Mouse (Mus musculus) NIH3T3 (cell line): ENCODE data around the gene Egf.
"Not testable (repeated sequence)": the region's sequence is repeated elsewhere in the genome, so short reads cannot be mapped to it uniquely, and the experiment has no call there.

ENCODE experiments used
- DNase-seq: peaks from one replicate; pipeline ENCODE4 v3.0.0-alpha.2; 2012; ENCODE audit warnings: low read depth

Egf gene

GRCm38 (mm10) chr3:129754650-129755604 lies at the start of gene Egf:
Gene Egf (minus strand): TSS chr3:129755316.
- peak; percentile 9 for DNase-seq

DNA sequence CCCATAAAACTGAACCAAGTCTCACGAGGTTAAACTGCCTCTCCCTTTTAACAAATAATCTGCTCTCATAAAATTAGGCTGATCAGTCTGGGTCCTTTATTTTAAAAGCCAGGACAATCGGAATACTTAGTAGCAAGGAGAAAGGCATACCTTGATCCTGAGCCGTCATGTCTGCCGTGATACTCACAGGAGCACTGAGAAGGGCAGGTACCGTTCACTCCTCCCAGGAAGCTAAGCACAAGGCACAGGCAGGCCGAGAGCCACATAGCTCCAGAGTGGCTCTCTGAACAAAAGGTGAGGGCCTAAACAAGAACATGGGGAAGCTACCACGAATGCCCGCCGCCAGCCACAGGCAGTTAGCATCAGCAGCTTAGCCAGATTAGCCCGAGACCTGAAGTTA lies 48.6 kb upstream of the Egf start, which contains the start of gene Lrit3:
Gene Lrit3 (minus strand): TSS at position 266 of the 400 bp plus-strand sequence.
- no peak for DNase-seq

- no peak for DNase-seq
Observed at GRCm38 (mm10) chr3:129799011-129799410, 43.9 kb upstream of the Egf start.

DNA sequence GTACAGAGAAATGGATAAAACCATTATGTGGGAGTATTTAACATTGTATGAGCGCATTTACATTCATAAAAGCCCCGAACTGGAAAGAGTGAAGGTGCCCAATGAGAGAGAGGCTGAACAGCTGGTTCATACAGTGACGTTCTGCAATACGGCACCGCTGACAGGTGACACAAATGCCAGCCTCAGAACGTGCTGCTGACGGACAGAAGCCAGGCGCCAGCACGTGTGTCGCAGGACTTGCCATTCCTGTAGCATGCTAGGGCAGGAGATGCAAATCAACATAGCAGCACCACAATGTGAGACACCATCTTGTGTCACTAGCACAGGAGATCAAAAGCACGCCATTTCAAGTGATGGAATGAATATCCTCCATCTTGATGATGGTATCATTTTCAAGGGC lies 43.4 kb upstream of the Egf start:
- DNase-seq: no peak

- no peak for DNase-seq
Observed at GRCm38 (mm10) chr3:129797341-129797740, 42.2 kb upstream of the Egf start.

- no peak for DNase-seq
Observed at GRCm38 (mm10) chr3:129793801-129794200, 38.7 kb upstream of the Egf start.

DNA sequence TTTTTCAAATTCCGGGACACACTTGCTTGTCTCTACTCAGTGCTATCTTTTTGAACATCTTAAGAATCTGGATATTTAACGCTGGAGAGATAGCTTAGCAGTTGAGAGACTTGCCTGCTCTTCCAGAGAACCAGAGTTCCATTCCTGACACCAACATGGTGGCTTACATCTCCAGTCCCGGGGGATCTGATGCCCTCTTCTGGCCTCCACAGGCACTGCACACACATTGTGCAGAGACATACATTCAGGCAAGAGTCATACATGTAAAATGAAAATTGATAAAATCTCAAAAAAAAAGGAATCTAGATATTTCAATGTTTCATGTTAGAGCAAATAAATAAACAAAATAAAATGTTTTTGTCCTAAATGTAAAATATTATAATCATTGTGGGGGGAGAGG lies 27.6 kb upstream of the Egf start:
- DNase-seq: no peak

GRCm38 (mm10) chr3:129781435-129781834 lies 26.3 kb upstream of the Egf start:
- DNase-seq: no peak

DNA sequence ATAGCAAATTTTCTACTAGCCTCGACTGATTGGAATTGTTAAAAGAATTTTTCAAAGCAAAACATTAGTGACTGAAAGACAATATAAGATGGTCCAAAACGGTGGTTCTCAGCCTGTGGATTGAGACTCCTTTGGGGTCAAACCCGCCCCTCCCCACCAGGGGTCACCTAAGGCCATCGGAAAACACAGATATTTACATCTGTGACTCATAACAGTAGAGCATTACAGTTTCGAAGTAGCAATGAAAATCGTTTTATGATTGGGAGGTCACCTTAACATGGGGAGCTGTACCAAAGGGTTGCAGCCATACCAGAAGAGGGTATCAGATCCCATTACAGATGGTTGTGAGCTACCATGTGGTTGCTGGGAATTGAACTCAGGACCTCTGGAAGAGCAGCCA lies 16.1 kb upstream of the Egf start:
- DNase-seq: no peak

GRCm38 (mm10) chr3:129766971-129767794 lies 12.1 kb upstream of the Egf start:
- no peak for DNase-seq

DNA sequence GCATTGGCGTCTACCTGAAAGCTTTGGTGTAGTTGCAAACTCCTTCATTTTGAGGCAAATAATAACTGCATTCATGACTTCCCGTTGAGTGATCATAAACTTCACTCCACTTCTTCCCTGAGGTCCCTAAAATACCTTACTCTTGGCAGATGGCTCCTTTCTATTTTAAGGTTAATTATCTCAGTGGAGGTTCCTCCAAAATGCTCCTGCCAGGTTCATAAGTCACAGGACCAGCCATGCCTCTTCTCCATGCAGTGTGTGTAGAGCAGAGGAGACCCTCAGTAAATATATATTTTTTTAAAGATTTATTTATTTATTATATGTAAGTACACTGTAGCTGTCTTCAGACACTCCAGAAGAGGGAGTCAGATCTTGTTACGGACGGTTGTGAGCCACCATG lies 11.0 kb upstream of the Egf start:
- no peak for DNase-seq

DNA sequence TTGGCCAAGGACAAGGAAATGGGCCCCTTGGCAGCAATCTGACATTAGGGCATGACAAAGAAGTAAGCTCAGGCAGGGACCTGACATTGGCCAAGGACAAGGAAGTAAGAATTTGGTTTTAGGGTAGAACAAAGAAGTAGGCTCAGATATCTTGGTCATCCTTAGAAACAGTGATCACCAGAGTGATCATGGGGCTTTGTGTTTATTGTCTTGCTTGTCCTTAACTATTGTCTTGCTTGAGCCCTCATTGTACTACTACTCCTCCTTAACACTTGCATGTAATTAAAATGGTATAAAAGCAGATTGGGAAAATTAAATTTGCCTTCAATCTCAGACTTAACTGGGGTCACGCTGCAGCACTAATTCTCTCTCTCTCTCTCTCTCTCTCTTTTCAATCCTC lies 2.5 kb upstream of the Egf start:
- DNase-seq: not testable (repeated sequence)

DNA sequence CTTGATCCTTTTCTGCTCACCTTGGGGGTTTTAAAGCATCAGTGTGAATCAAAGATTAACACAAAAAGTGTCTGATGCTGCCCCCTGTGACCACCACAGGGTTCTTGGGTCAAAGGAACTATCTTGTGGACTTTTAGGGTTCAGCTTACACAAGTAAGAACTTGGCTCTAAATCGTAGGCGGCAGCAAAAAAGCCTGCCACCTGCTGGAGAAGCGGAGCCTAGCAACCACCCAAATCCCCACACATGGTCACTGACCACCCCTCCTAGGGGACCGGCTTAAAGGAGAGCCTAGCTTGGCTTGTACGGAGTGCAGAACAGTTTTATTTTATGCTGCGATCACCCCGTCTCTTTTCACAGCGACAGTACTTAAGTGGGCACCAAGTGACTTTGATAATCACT lies 10.3 kb downstream of the Egf start:
- DNase-seq: peak; percentile 56

DNA sequence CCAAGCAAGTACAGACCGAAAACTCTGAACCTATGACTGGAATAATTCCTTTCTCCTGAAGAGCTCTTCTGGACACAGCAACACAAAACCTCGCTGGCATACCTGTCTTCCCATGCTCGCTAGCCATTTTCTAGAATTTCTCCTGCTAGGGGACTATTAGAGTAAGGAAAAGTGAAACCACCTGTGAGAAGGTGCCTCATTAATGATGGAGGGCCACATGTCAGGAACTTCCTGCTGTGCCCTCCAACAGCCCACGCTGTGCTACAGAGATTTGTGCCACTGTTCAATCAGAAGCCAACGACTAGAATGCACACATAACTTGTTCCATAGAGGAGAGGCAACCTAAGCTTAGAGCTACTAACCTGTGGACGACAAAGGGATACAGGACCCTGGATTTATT lies 12.3 kb downstream of the Egf start:
- DNase-seq: no peak

DNA sequence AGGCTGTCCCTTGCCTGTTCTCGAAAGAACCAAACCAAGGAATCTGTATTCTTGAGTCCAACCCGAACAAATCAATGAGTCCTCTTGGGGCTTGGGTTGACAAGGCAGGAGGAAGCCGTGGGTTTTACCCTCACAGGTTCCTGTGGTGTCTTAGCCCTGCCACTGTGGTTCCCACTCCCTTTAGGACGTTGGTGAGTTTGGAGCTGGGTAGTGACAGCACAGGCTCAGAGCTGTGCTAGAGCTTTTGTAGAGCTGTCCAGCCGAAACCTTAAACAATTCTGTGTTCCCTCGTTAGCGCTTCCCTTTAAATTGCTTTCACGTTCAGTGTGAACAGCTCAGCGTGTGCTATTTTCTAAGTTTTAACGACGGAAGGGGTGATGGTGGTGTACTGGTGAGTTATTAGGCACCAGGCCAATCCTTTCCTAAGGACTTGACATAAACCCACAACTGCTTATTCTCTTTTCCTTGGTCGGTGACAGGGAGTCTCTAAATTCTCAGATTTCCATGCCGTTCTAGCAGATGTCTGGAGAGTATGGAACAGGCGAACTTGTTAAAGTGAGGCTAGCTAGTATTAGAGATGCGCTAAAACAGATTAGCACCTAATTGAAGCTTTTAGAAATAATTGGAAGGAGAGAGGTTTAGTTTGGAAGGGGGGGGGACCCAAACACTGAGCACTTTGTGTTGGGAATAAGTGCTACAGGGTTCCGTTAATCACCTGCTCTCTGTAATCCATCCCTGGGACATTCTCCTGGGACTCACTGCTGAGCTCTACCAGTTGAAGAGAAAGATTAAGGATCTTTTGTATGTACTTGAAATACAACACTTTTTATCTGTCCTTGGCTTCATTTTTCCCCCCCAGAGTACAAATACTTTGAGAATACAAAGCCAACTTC lies 16.6 kb downstream of the Egf start:
- no peak for DNase-seq

DNA sequence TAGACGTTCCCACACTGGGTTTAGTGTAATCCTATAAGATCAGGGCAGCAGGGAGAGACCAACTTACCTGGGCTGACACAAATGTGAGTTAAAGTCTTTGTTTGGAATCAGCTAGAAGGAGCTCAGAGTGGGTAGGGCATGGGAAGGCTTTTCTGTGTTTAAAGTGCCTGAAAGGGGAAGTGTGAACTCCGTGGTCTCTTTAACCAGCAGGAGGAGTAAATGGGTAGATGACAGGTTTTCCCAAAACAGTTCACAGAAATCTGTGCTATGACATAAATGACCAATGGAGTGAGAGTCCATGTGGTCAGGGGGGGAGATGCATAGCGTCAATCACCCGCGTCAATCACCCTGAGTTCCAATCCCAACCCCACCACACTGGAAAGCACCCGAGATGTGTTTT lies 23.5 kb downstream of the Egf start:
- no peak for DNase-seq

DNA sequence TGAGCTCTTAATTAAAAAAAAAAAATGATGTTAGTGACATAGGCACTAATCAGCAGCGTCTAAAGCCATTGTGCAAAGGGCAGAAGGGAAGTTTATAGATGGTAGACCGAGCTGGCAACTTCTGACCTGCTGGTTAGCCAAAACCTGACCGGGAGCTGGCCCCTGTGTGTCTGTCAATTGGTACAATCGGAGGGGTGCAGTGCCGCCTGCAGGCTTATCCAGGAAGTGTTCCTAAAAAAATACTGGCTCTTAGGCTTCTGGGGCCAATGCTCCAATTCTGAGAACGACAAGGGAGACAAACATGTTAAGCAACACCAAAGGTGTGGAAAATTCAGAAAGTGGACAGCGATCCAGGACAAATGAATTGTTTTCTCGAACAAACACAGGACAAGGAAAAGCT lies 24.7 kb downstream of the Egf start:
- DNase-seq: peak; percentile 55

- no peak for DNase-seq
Observed at GRCm38 (mm10) chr3:129729916-129730315, 25.2 kb downstream of the Egf start.

GRCm38 (mm10) chr3:129725592-129725991 lies 29.5 kb downstream of the Egf start:
- no peak for DNase-seq

DNA sequence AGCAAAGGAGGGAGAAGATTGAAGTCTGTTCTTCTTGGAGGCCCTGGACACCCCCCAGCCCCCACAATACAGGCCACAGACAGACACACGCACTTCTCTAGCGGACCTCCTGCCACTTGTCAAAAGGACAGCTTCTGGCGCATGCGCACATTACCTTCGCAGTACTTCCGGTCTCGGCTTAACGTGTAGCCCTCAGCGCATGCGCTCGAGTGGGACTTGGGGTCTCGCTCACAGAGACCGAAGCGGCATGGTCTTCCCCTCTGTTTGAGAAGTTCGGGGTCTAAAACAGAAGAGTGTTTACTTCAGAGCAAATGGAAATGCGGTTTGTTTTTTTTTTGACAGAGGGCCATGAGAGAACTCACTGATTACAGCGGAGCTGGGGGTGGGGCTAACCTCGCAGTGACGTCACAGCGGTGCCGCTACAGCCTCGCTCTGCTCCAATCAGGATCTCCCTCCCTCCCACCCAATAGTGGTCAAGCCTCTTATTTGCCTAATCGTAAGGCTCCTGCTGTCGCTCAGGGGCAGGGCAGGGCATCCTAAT lies 30.1 kb downstream of the Egf start:
- DNase-seq: peak; percentile 97

DNA sequence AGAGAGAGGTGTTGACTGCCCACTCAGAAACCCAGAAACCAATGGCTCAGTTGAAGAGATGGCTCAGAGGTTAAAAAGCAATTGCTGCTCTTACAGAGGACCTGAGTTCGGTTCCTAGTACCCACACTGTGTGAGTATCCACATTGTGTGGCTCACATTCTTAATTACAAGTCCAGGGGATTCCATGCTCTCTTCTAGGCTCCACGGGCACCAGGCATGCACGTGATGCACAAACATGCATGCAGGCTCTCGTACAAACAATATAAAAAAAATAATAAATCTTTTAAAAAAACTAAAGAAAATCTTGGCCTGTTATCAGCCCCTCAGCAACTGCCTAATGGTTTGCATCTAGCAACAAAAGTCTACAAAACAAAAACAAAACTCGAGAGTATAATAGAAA lies 30.6 kb downstream of the Egf start:
- DNase-seq: peak; percentile 19

DNA sequence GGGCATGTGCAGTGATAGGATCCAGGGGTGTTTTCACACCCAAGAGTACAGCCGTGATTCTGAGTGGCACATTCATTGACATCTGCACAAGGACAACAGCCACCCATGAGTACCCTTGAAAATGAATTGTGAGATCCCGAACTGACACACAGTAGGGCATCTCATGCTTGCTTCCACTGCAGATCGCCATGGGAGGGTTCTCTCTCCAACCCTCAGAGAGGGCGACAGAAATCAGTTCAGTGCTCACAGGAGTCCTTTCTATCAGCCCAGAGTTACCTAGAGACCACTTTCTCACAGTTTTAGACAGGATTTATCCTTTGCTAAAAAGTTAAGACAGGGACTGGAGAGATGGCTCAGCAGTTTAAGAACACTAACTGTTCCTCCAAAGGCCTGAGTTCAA lies 31.8 kb downstream of the Egf start:
- DNase-seq: no peak
